Mouse (Mus musculus) MEL (cell line): ENCODE measurements around the gene Tm4sf4.

Experiments
- CHD2 ChIP-seq: IDR thresholded peaks from 2 replicates; pipeline ENCODE4 v1.6.1; 2011; ENCODE audit warnings: low read length, improper control_type of control experiment
- CTCF ChIP-seq, 3 experiments: IDR thresholded peaks in 2 of 3; conservative IDR thresholded peaks in 1 of 3; 2 replicates each; pipeline ENCODE4 v1.5.1; 2011 to 2012; ENCODE audit warnings: low read length in 3 of 3, low read depth in 2 of 3, mild to moderate bottlenecking in 2 of 3, improper control_type of control experiment in 1 of 3, inconsistent platforms in 1 of 3, mixed read lengths in 1 of 3, moderate library complexity in 1 of 3; ENCODE audit not compliant: control insufficient read depth in 1 of 3, insufficient read depth in 1 of 3, poor library complexity in 1 of 3, severe bottlenecking in 1 of 3
- ELF1 ChIP-seq: IDR thresholded peaks from 2 replicates; pipeline ENCODE4 v1.6.1; 2014; ENCODE audit warnings: low read depth, mild to moderate bottlenecking, inconsistent platforms, low read length, improper control_type of control experiment, moderate library complexity
- GATA1 ChIP-seq: IDR thresholded peaks from 2 replicates; pipeline ENCODE4 v1.6.1; 2011; ENCODE audit warnings: low read depth, low read length, improper control_type of control experiment
- HCFC1 ChIP-seq: IDR thresholded peaks from 2 replicates; pipeline ENCODE4 v1.6.1; 2012; ENCODE audit warnings: low read depth, mild to moderate bottlenecking, inconsistent platforms, low read length, improper control_type of control experiment, moderate library complexity
- MAX ChIP-seq: IDR thresholded peaks from 2 replicates; pipeline ENCODE4 v1.6.1; 2011; ENCODE audit warnings: low read length, improper control_type of control experiment
- MYC ChIP-seq: IDR thresholded peaks from 2 replicates; pipeline ENCODE4 v1.6.1; 2011; ENCODE audit warnings: low read depth, mild to moderate bottlenecking, low read length, improper control_type of control experiment, moderate library complexity
- POLR2A ChIP-seq, 2 experiments: IDR thresholded peaks; 2 replicates each; pipeline ENCODE4 v1.6.1; 2011 to 2012; ENCODE audit warnings: low read length in 2 of 2, mild to moderate bottlenecking in 2 of 2, control low read depth in 1 of 2, improper control_type of control experiment in 1 of 2, low read depth in 1 of 2, moderate library complexity in 1 of 2; ENCODE audit not compliant: control insufficient read depth in 1 of 2, insufficient read depth in 1 of 2, poor library complexity in 1 of 2
- RCOR1 ChIP-seq: IDR thresholded peaks from 2 replicates; pipeline ENCODE4 v1.6.1; 2012; ENCODE audit warnings: low read depth, mild to moderate bottlenecking, inconsistent platforms, low read length, improper control_type of control experiment
- TAL1 ChIP-seq: IDR thresholded peaks from 2 replicates; pipeline ENCODE4 v1.6.1; 2012; ENCODE audit warnings: mild to moderate bottlenecking, inconsistent platforms, low read length, moderate library complexity, mixed read lengths
- ZKSCAN1 ChIP-seq: IDR thresholded peaks from 2 replicates; pipeline ENCODE4 v1.6.1; 2012; ENCODE audit warnings: low read depth, mild to moderate bottlenecking, inconsistent platforms, low read length, improper control_type of control experiment, moderate library complexity

DNA sequence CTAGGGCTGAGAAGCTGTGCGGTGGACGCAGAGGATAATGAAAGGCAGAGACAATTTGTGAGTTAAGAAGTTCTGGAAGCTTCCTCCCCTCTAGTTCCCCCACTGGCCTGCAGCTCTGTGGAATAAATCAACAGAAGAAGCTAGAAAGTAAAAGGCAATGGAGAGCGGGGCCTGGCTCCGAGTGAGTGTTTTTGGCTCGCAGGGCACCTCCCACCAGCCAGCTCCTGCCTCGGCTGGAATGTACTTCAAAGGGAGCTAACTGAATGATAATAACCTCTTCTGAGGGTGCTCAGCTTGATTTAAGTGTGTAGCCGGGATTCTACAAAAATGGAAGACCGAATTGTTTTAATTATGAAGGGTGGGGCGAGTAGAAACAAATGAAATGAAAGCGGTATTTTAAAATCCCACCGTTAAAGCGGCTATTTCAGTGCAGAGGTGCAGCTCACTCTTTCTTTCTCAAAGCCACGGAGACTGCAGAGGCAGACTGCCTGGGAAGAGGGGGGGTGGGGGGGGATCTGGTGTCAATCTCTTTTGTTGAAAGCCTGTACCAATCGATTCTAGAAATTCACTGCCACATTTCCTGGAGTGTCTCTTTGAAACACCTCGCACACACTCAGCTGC lies 46.0 kb downstream of the Tm4sf4 start:
- no peak for TF ChIP-seq POLR2A (IDR thresholded peaks at IDR 0.05; ENCODE audit: control insufficient read depth in 1 of 2, insufficient read depth in 1 of 2, low read depth in 1 of 2, low read length in 2 of 2, poor library complexity in 1 of 2)
- no peak for TF ChIP-seq MYC
- no peak for TF ChIP-seq CTCF (IDR thresholded peaks at IDR 0.05 in 2 of 3, conservative IDR thresholded peaks at IDR 0.05 in 1 of 3; ENCODE audit: control insufficient read depth in 1 of 3, insufficient read depth in 1 of 3, low read depth in 2 of 3, low read length in 3 of 3, poor library complexity in 1 of 3, severe bottlenecking in 1 of 3)
- TF ChIP-seq MAX, result no peak
- TF ChIP-seq RCOR1, result no peak
- TF ChIP-seq GATA1, result no peak
- TF ChIP-seq CHD2, result no peak
- no peak for TF ChIP-seq ZKSCAN1
- TF ChIP-seq TAL1, result no peak
- no peak for TF ChIP-seq ELF1
- no peak for TF ChIP-seq HCFC1
